Mouse (Mus musculus) lung, postnatal 0 days (tissue): ENCODE data around the gene Trak1.
A peak's percentile ranks its signal among the peaks of the same experiment; 100 is the strongest.

Experiments
- CTCF ChIP-seq: IDR thresholded peaks from 2 replicates; pipeline ENCODE4 v1.5.1; 2016; ENCODE audit warnings: antibody characterized with exemption, mild to moderate bottlenecking
- EP300 ChIP-seq: IDR thresholded peaks from 2 replicates; pipeline ENCODE4 v1.6.1; 2016; ENCODE audit warnings: antibody characterized with exemption, mild to moderate bottlenecking, control low read depth

DNA sequence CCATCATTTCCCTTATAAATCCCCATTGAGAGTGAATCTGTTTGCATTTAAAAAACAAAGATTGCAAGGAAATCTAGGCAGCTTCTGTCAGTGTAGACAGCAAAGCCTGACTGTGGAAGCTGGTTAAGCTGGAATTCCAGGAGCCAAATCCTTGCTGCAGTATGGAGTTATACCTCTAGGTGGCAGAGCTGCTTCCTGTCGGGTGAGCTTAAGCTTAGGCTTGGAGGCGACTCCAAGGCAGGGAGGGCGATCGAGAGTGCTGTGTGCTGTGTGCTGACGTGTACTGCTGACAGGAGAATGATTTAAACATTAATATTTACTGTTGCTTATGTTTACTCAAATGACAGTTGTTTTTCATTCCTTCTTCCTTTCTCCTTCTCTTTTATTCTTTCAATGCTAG, 95.1 kb downstream of the Trak1 start:
- TF ChIP-seq CTCF (peak; percentile 94), EP300 (no peak)
